Mouse (Mus musculus): ENCODE data around the gene Nostrin.

Nostrin gene

DNA sequence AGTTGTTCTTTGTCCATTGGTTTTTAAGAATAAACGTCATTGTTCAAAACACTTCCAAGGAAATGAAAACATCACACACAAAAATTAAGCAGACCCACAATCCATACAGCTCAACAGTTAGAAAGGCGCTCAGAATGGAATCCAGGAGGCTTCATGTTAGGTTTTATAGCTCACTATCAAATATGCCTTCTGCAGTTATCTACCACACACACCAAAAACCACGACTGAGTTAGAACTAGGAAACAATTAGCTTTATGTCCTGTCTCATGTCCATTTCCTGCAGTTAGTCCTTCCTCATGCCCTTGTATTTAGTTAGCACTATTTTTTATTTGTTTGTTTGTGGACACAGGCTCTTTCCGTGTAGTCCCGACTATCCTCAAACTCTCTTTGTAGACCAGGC, 55.5 kb downstream of the Nostrin start:
- no peak for DNase-seq (ENCODE audit: low read depth, low spot score)

DNA sequence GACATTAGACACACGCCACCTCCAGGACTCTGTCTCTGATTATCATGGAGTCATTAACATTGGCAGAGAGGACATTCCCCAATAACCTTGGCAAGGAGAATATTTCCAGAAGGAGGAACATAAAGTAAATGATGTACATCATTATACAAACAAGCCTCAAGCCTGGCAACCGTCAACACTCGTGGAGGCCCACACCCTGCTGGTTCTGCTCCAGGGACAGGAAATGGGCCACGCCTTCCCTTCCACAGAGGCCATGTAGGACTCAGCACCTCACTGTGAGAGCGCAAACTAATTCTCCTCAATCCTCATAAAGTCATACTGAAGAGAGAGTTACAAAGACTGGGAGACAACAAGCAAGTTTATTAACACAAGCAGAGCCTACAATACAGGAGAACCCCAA, 58.0 kb downstream of the Nostrin start:
- no peak for DNase-seq (ENCODE audit: low read depth, low spot score)

DNA sequence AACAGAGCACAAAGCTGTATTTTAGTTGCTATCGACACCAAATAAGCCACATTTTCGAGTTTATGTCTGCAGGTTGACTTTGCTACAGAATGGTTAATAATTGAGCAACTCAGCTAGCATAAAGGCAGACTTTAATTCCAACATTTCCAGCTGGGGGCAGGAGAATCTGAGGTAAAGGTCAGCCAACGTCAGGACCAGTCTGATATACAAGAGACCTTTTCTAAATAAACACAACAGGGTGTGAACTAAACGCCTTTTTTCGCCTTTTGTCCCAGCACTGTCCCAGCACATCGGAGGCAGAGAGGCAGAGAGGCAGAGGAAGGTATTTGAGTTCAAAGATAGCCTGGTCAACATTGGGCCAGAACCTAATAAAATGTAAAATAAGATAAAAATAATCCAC, 69.6 kb downstream of the Nostrin start:
- no peak for DNase-seq (ENCODE audit: low read depth, low spot score)

DNA sequence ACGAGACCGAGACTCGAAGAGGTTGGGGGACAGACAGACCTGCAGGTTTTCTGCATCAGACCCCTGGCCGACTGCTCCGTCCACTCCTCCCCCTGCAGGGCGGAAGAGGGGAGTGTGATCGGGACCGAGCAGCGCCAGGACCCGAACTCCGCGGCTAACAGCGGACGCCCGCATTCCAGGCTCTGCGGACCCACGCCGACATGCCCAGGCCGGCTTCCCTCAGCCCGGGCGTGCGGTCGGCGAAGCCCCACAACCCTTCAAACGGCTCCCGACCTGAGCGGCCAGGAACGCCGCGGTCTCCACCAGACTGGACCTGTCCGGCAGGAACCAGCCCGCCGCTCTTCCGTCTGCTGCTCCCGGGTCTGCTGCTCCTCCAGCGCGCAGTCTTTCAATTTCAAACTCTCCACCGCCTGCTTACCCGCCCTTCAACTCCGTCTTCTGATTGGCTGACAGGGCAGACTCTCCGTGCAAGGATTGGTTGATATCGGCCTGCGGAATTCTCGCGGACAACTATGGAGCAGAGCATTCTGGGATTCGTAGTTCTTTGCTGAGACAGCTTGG, 70.3 kb downstream of the Nostrin start, which contains the start of gene Spc25:
Gene Spc25 (minus strand): TSS at position 404 of the 561 bp plus-strand sequence.
- peak; percentile 94 for DNase-seq (ENCODE audit: low read depth, low spot score)

DNA sequence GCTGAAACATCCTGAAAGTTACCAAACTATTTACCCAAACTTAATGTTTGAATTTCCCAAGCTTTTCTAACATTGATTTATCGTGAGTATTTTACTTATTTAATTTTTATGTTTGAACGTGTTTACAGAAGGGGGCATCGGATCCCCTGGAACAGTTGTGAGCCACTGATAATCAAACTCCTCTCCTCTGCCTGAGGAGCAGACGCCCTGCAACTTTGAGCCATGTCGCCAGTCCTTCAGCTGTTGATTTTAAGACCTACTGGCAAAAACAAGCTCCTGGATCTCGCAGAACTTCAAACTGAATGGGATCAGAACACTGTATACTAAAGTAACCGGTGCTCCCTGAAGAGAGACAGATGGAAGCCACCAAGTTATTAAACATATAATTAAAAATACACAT, 70.9 kb downstream of the Nostrin start:
- DNase-seq (ENCODE audit: low read depth, low spot score), result no peak

DNA sequence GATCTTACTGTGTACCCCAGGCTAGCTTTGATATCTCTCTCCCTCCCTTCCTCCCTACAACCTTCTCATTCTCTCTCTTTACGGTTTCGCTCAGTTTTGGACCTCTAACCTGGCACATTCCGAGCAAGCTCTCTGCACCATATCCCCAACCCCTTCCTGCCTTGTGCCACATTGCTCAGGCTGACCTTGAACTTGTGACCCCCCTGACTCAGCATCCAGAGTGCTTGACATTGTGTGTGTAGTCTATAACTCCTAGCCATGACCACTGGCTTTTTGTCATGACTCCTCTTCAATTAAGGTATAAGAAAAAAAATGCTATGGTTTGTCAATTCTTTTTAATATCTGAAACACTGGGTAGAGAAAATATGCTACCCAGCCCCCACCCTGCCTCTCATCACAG, 74.1 kb downstream of the Nostrin start:
- no peak for DNase-seq (ENCODE audit: low read depth, low spot score)

DNA sequence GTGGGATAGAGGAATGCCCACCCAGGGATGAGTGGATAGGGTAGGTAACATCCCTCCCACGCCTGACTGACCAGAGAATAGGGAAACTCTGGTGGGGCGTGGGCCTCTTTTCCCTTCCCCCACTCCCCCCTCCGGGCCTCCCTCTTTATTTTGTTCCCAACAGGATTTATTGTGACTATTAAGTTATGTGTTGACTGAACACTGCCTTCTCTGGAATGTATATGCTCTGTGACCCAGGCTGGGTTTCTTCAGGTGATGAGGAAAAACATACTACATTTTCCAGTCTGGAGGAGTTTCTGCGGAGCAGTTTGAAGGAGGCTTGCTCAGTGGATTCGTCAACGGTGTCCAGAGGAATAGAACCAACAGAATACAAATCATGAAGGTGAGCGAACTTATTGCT, 75.2 kb downstream of the Nostrin start, which contains the start of gene G6pc2:
Gene G6pc2 (plus strand): TSS at position 301 of the 400 bp plus-strand sequence.
- DNase-seq (ENCODE audit: low read depth, low spot score), result no peak

DNA sequence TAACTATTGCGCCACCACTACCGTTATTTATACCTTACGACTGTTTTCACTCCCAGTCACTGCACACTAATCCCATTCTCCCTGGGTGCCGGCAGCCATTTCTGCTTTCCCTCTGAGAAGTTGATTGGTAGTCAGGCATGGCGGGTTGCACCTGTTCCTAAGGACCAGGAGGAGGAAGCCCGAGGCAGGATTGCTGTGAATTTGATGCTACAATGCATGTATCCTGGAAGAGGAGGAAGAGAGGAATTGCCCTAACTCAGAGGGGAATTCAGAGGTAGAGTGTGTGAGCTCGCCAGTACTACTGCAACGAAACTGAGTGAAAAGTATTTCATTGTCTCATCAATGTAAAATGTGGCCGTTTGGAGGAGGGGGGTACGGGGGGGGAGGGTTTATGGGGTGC, 77.1 kb downstream of the Nostrin start:
- no peak for DNase-seq (ENCODE audit: low read depth, low spot score)

DNA sequence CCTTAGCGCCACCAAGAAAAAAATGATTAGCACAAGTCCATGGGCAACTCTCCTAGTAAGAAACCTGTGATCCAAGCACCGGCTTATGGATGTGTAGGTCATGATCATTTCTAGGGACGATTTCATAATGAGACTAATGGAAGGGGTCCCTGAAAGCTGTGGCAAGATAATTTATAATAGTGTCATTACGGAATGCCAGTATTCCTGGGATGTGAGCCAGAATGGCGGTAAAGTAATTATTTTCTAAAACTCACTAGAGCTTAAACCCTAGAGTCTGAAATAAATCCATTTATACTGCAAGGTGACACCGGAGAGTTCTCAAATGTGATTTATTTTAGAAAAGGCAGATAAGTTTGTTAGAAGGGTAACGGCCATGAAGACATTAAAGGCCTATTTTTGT, 79.6 kb downstream of the Nostrin start:
- no peak for DNase-seq (ENCODE audit: low read depth, low spot score)

DNA sequence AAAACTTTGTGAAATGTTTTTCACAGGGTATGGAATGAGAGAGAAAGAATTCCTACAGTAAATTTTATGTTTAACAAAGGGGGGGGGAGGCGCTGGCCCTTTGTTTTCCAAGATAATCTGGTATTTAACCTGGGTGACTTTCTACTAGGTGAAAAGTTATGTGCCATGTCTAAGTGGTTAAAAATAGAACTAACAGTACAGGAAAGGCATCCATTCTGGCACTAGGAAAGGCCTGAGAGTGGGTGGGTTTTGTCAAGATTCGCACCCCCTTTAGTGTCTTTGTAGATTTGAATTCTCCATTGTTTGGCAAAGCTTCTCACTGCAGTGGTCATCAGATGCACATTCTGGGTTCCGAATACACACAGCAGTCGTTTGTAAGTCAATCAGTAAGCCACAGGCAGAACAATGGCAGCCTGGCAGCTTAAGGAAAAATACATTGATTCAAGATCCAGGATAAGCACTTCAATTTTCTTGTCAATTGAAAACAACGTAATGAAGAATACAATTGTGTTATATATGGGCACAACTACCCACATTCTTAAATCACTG, 86.3 kb downstream of the Nostrin start:
- DNase-seq (ENCODE audit: low read depth, low spot score), result no peak

DNA sequence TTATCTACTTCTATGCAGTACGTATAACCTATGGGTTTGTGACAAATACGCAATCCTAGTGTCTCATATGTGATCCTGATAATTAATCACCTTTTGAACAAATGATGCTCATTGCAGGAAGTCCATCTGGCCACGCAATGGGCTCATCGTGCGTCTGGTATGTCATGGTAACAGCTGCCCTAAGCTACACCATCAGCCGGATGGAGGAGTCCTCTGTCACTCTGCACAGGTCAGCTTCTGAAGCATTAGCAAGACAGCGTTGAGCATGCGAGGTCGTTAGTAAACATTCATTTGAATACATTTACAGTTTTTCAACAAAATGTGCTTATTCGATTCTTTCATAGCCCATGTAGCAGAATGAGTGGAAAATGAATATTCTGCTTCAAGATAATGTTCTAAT, 87.2 kb downstream of the Nostrin start:
- no peak for DNase-seq (ENCODE audit: low read depth, low spot score)

DNA sequence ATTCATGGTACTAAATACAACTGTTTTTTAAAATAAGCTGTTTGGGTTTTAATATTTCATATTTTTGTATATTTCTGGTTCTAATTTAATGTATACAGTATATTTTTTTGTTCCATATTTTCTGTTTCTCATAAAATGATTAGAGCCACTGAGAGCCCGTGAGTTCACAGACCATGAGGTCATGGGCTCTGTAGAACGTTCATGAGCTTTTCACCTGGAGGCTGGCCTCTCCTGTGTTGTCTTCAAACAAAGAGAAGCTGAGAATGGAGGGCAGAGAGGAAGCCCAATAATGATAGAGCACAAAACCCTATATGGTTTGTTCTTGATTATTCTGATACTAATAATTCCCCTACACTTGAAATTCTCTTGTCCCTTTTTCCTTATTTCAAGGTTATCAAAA, 89.1 kb downstream of the Nostrin start:
- DNase-seq (ENCODE audit: low read depth, low spot score), result no peak

DNA sequence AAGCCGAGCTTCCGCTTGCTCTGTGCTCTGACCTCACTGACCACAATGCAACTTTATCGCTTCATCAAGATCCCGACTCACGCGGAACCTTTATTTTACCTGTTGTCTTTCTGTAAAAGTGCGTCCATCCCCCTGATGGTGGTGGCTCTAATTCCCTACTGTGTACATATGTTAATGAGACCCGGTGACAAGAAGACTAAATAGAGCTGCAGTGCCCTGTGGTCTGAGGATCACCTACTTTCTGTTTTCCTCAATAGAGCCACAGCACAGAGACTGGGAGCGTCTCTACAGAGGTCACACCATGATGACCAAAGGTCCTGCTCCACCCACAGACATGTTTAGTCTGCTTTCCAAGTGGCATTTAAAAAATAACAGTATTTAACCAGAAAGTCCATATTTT, 91.3 kb downstream of the Nostrin start:
- no peak for DNase-seq (ENCODE audit: low read depth, low spot score)

DNA sequence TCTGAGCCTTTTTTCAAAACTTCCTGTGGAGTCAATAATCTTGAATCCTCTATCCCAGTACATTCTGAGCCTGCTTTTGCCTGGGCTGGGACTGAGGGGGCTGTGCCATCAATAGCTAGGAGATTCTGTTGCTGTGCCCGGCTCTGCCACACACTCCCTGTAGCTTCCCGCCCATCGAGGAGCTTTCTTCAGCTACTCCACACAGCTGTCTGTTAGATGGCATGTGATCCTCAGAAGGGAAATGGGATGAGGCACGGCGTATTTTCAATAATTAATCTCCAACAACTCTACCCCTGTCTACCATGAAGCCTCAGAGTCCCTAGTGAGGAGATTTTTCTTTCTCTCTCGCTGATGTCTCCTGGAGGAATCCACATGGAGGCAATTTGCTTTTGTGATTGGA, 93.0 kb downstream of the Nostrin start:
- DNase-seq (ENCODE audit: low read depth, low spot score), result no peak

DNA sequence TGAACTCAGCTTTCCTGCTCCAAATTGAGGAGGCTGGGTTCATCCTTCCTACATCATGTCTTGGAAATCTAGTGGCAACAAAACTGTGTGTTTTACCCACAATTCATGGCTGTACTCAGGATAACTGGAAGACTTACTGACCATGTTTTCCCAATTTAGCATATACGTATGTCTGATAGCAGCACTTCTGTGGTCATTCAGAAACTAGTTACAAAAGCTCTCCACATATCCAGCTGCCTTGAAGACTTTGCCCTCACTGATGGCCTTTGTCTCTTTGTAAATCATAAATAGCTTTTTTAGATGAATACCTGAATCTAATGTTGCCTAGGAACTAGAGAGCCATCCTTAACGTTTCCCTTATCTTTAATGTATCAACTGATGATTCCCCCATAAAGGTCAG, 94.5 kb downstream of the Nostrin start:
- DNase-seq (ENCODE audit: low read depth, low spot score), result no peak

DNA sequence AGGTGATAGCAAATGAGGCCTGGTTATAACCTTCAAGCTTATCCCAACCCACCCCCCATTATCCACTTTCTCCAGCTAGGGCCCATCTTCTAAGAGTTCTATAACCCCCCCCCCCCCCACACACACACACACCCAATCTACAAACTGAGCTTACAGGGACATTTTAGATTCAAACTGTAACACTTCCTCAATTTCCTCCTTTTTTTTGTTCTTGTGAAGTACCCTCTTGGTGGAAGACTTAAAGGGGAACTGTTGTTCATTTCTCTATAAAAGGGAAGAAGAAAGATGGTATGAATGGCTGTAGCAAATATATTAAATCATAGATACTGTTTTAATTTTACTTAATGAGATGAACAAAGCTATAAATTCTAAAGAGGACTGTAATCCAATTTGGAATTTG, 96.5 kb downstream of the Nostrin start:
- DNase-seq (ENCODE audit: low read depth, low spot score), result no peak

DNA sequence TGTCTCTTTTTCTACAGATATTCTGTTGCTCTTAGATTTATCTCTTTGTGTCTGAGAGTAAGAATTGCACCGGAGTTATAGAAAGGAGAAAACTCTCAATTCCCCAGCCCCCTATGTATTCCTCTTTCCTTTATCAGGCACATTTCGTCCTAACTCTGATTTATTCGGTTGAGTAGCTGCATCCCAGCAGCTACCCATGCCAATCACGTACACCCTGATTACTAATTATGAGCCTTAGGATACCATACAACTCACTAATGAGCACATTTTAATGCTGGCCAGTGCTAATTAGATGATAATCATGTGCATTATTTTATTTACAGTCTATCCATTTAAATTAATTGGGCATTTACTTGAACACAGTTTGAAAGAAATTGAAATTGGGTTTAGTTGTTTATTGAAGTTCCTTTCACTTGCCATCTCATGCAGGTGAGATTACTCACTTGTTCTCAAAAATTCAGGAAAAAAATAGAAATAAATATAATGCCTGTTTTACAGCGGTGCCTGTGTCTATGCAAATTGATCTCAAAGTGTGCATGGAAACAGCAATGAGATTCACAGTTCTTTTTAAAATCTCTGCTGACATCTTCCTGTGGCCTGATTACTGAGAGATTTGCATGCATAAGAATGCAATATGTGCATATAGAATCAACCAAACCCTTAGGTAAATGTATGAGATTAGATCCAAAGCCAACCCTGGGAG, 99.5 kb downstream of the Nostrin start:
- DNase-seq (ENCODE audit: low read depth, low spot score), result no peak

Measured in CD4-positive helper T cell, adult 2 months (primary cell).